Mouse (Mus musculus) ES-Bruce4 (cell line): ENCODE results near the gene Utp14b. TPM values are rescaled to one million over a fixed set of nuclear protein-coding genes. Genes with fewer than 3 reads are reported as not detected.

Experiments
- H3K27ac ChIP-seq: 2 replicates; pipeline ENCODE4 v1.5.1; 2012; ENCODE audit warnings: low read length, inconsistent platforms; ENCODE audit not compliant: insufficient read depth
- H3K27me3 ChIP-seq: 2 replicates; pipeline ENCODE4 v1.6.1; 2012; ENCODE audit warnings: mild to moderate bottlenecking, low read length, inconsistent platforms; ENCODE audit not compliant: control insufficient read depth, poor library complexity, insufficient read depth, severe bottlenecking
- H3K36me3 ChIP-seq: 2 replicates; pipeline ENCODE4 v1.6.1; 2012; ENCODE audit warnings: inconsistent platforms, mild to moderate bottlenecking, low read length, moderate library complexity; ENCODE audit not compliant: control insufficient read depth, poor library complexity, insufficient read depth, severe bottlenecking
- H3K4me1 ChIP-seq: one replicate; pipeline ENCODE4 v1.8.1; 2011; ENCODE audit warnings: low read length; ENCODE audit not compliant: control insufficient read depth, insufficient read depth
- H3K4me3 ChIP-seq: 2 replicates; pipeline ENCODE4 v1.5.1; 2011; ENCODE audit warnings: low read depth, mild to moderate bottlenecking, low read length
- H3K9ac ChIP-seq: 2 replicates; pipeline ENCODE4 v1.6.1; 2012; ENCODE audit warnings: low read depth, mild to moderate bottlenecking, inconsistent platforms; ENCODE audit not compliant: poor library complexity, severe bottlenecking
- H3K9me3 ChIP-seq: replicated peaks from 2 replicates; pipeline ENCODE4 v1.6.1; 2012; ENCODE audit warnings: mild to moderate bottlenecking, low read length, inconsistent platforms; ENCODE audit not compliant: control insufficient read depth, poor library complexity, insufficient read depth, severe bottlenecking
- CTCF ChIP-seq: IDR thresholded peaks from one replicate; pipeline ENCODE4 v1.8.1; 2011; ENCODE audit warnings: low read depth, low read length
- EP300 ChIP-seq: IDR thresholded peaks from 2 replicates; pipeline ENCODE4 v1.6.1; 2011; ENCODE audit warnings: low read depth, low read length; ENCODE audit not compliant: insufficient read depth
- POLR2A ChIP-seq: IDR thresholded peaks from one replicate; pipeline ENCODE4 v1.8.1; 2011; ENCODE audit warnings: low read length; ENCODE audit not compliant: insufficient read depth
- polyA plus RNA-seq: library from polyadenylated mRNA; stranded (reverse); fragments of >200 nt; gene quantifications from 2 replicates; pipeline ENCODE4 v1.2.4, GENCODE M21; 2011; ENCODE audit warnings: low read depth; ENCODE audit not compliant: missing spikeins, insufficient read depth, insufficient read length

Utp14b gene
- polyA plus RNA-seq, result 52.4 and 58.8 TPM in 2 replicates

- Histone ChIP-seq H3K27ac (no peak within 1 kb of the TSS), H3K4me3 (peak within 1 kb of the TSS; percentile 91), H3K9me3 (no peaks in the 10 kb centered on the region), H3K27me3 (no peaks in the 10 kb centered on the region), H3K9ac (peak within 1 kb of the TSS; percentile 92), H3K4me1 (no peaks in the 10 kb centered on the region), H3K36me3 (no peaks in the 10 kb centered on the region)
- peak; percentile 78 for TF ChIP-seq POLR2A
- no peak for TF ChIP-seq CTCF
- peak; percentile 34; the same call in 1 of the 2 replicates for TF ChIP-seq EP300
Measured at GRCm38 (mm10) chr1:78657671-78658440, at the start of gene Utp14b, which contains the start of gene Acsl3. Gene Utp14b (plus strand): TSS chr1:78658038. Gene Acsl3 (plus strand): TSS chr1:78657825.

- H3K36me3 ChIP-seq, result no peaks in the 10 kb centered on the region
- H3K27ac ChIP-seq, result 0 out of 2 replicates have a peak overlapping the region, but pooled peaks have one; percentile 15
- no peak overlapping the region for H3K9ac ChIP-seq
- TF ChIP-seq CTCF (no peak), POLR2A (no peak), EP300 (no peak)
- H3K9me3 ChIP-seq, result no peaks in the 10 kb centered on the region
- H3K4me1 ChIP-seq, result no peaks in the 10 kb centered on the region
- H3K27me3 ChIP-seq, result no peaks in the 10 kb centered on the region; the same call in 1 of the 2 replicates
- no peak overlapping the region for H3K4me3 ChIP-seq
Measured at GRCm38 (mm10) chr1:78609134-78609907, 48.5 kb upstream of the Utp14b start.

- Histone ChIP-seq H3K36me3 (no peaks in the 10 kb centered on the region), H3K27me3 (no peaks in the 10 kb centered on the region; the same call in none of the 2 replicates), H3K4me1 (no peaks in the 10 kb centered on the region), H3K9me3 (no peaks in the 10 kb centered on the region), H3K27ac (no peak overlapping the region), H3K9ac (no peak overlapping the region), H3K4me3 (no peak overlapping the region)
- TF ChIP-seq EP300 (no peak), CTCF (no peak), POLR2A (no peak)
Measured at GRCm38 (mm10) chr1:78611039-78611438, 46.8 kb upstream of the Utp14b start.

- H3K9me3 ChIP-seq, result no peaks in the 10 kb centered on the region
- no peaks in the 10 kb centered on the region for H3K4me1 ChIP-seq
- H3K27ac ChIP-seq, result no peak overlapping the region
- H3K4me3 ChIP-seq, result no peak overlapping the region
- no peak for TF ChIP-seq CTCF
- TF ChIP-seq EP300, result no peak
- no peak for TF ChIP-seq POLR2A
- no peaks in the 10 kb centered on the region for H3K36me3 ChIP-seq
- H3K27me3 ChIP-seq, result no peaks in the 10 kb centered on the region; the same call in 1 of the 2 replicates
- no peak overlapping the region for H3K9ac ChIP-seq
Measured at GRCm38 (mm10) chr1:78612959-78613358, 44.9 kb upstream of the Utp14b start.

- TF ChIP-seq EP300 (no peak), POLR2A (no peak), CTCF (no peak)
- no peaks in the 10 kb centered on the region for H3K4me1 ChIP-seq
- H3K36me3 ChIP-seq, result no peaks in the 10 kb centered on the region
- no peak overlapping the region for H3K9ac ChIP-seq
- no peaks in the 10 kb centered on the region for H3K27me3 ChIP-seq
- no peaks in the 10 kb centered on the region for H3K9me3 ChIP-seq
- no peak overlapping the region for H3K4me3 ChIP-seq
- no peak overlapping the region for H3K27ac ChIP-seq
Measured at GRCm38 (mm10) chr1:78624352-78624751, 33.5 kb upstream of the Utp14b start.
